In the genomic region with DNA sequence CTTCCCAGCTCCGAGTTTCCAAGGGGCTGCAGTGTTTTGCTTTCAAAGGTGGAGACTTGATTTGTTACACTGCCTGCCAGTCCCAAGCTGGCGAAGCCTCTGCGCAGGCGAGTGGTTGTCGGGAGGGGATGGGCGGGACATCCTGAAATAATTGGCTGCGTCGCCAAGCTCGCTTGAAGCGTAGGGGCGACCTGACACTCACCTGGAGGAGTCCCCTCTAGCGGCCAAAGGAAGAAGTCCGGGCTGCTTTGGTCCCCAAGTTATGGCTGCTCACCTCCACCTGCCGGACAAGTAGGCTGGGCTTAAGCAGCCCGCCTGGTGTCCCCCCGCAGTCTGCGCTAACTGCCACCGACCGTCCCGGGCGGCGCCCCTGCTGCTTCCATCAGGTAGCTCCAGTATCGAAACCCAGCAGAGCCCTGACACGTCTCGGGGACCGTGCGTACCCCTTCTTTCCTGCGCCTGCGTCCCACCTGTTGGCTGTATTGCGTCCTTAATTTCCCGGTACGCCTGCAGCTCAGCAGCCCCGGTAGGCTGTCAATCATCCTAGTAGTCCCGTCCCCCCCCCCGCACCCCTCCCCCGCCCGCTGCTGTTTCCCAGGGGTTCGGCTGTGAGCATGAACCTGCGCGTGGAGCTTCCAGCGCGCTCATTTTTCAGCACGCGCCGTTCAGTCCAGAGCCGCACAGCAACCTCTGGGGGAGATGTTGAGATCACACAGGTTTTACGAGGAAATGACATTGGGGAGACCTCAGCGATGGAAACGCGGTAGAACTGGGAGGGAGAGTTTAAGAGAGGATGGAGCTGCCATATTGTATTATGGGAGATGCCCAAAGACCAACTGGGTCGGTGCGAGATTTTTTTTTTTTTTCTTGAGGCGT, we compare ENCODE assay signal across 8 mouse cellular contexts. TPM values are rescaled to one million over a fixed set of nuclear protein-coding genes. Genes with fewer than 3 reads are reported as not detected.
DNase-seq lines count a peak whose midpoint lies in the region; ATAC-seq lines count a peak whose summit lies in the region.

A gene (plus strand): TSS at position 270 of the 876 bp plus-strand sequence.
A gene (minus strand): TSS at position 518 of the 876 bp plus-strand sequence.

- under 1% methylated on average over 53 of the region's 53 CpGs for WGBS in hindbrain, embryonic 12.5 days

- H3K27me3 ChIP-seq in hindbrain, embryonic 12.5 days = 0 out of 2 replicates have a peak, but pooled peaks cover 9% of the 10 kb centered on the region

- no peak within 1 kb of the TSS for H3K27ac ChIP-seq in hindbrain, embryonic 12.5 days

- no peaks in the 10 kb centered on the region for H3K9me3 ChIP-seq in hindbrain, embryonic 12.5 days (replicated peaks)

- peak within 1 kb of the TSS; percentile 58 for H3K4me3 ChIP-seq in hindbrain, embryonic 12.5 days

- H3K9ac ChIP-seq in hindbrain, embryonic 12.5 days = peak within 1 kb of the TSS; percentile 59

- H3K4me2 ChIP-seq in hindbrain, embryonic 12.5 days (replicated peaks) = peak within 1 kb of the TSS; percentile 92

- peak; percentile 97 for ATAC-seq in hindbrain, embryonic 12.5 days (ENCODE audit: low FRiP score)

- H3K36me3 ChIP-seq in hindbrain, embryonic 12.5 days = no peaks in the 10 kb centered on the region

- peaks cover 20% of the 10 kb centered on the region for H3K4me1 ChIP-seq in hindbrain, embryonic 12.5 days

- peak; percentile 80 for DNase-seq in NIH3T3 (ENCODE audit: low read depth)
- peak; percentile 97 for DNase-seq in cerebellum, postnatal 10 days
- peak; percentile 82 to 85 for DNase-seq in frontal cortex, postnatal 10 days (ENCODE audit: low spot score in 2 of 2)
- peak; percentile 83 to 93 for DNase-seq in layer of hippocampus, postnatal 14 days (ENCODE audit: low spot score in 2 of 2)
- peak; percentile 91 for DNase-seq in lung, postnatal 14 days
- DNase-seq in retina, embryonic 14.5 days (ENCODE audit: low spot score) = peak; percentile 90
- peak; percentile 88 for DNase-seq in thymus, postnatal 4 days

RNA-seq across cellular contexts. Expression of the first gene that starts in this region (rescaled TPM):
- 0.56 and 0.71 TPM in 2 replicates for polyA plus RNA-seq in hindbrain, embryonic 12.5 days (2016; fragmentation: Nextera tagmentation; extraction: Ambion mirVana)
- total RNA-seq in layer of hippocampus, postnatal 14 days (2021) = 1 to 10 TPM; 1.7 to 1.8 TPM

RNA-seq across cellular contexts. Expression of the second gene that starts in this region (rescaled TPM):
- polyA plus RNA-seq in hindbrain, embryonic 12.5 days (2016; fragmentation: Nextera tagmentation; extraction: Ambion mirVana) = 3.5 and 4.1 TPM in 2 replicates
- total RNA-seq in layer of hippocampus, postnatal 14 days (2021) = 10 to 100 TPM; 77.5 to 92.8 TPM
